Mouse (Mus musculus) neutrophil, adult 83 days (primary cell): ENCODE measurements around the gene Snrpn. TPM values are rescaled to one million over a fixed set of nuclear protein-coding genes. Genes with fewer than 3 reads are reported as not detected.

Source experiments
- total RNA-seq, 2 experiments: library from RNA; stranded (reverse); gene quantifications; one replicate each; pipeline ENCODE4 v1.2.4; 2023

Gene Snrpn
- not detected for total RNA-seq

DNA sequence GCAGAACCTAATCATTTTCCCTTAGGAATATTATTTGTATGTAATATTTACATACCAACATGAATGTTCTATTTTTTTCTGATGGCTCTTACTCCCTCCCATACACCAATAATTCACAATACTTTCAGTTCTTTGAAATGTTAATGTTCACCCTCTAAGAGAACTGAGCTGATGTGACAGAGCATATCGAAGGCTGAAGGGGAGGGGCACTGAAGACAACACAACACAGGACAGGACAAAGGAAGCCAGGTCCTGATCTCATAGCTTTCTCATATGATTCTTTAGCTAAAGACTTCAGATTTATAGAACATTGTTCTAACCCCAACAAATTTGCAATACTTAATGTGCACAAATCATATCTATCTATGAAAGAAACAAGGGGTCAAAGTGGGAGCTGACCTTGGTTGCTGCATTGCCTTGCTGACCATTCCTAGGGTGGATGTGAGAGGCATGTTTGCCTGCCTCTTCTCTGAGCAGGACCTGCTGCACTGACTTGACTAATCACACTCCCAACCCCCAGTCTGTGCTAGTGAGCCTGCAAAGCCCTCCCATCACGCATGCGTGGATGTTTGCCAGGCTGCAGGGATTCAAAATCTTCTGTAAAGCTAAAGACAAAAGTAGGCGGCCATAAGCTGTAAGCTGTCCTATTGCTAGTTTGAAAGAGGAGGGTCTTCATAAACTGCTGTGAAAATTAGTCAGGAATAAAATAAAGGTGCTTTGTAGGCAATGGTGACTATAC, at the start of gene Snrpn:
Snrpn (minus strand) TSS at position 478 of the 739 bp plus-strand sequence.

DNA sequence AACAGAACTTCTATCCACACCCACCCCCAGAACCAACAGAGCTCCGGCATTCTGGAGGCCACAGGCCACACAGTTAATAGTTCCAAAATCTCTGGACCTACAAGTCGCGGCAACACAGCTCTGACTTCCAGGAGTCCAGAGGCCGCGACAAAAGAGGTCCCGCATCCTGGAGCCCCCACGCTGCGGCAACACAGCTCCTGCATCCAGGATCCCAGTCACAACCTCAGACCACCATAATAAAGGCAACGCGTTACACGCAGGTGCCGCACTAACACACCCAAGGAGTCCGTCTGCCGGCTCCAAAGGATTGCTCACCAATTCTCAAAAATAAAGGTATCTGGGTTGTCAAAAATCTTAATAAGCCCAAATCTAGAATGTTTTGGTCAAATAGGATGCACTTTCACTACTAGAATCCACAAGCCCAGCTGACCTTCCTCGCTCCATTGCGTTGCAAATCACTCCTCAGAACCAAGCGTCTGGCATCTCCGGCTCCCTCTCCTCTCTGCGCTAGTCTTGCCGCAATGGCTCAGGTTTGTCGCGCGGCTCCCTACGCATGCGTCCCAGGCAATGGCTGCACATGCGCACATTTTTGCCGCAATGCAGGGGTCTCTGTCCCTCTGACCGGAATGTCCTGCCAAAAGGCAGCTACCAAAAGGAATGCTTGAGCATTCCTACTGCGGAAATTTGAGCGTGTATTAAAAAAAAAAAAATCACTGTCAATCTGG, 135.3 kb downstream of the Snrpn start, which contains the start of the genes Snurf and Gm38393:
Snurf (minus strand) TSS at position 444 of the 725 bp plus-strand sequence.
Gm38393 (minus strand) TSS at position 459 of the 725 bp plus-strand sequence.

Other genes starting within 250 kb of the Snrpn start
- not detected for gene Snurf, start 135.2 kb downstream of the Snrpn start, total RNA-seq
- gene Gm38393, start 135.2 kb downstream of the Snrpn start, total RNA-seq, result under 1 TPM in 1 of 2 experiments, not detected in 1; 0.15 TPM